Mouse (Mus musculus) gonadal fat pad, adult 2 months (tissue): ENCODE measurements around the gene Wnt4. TPM values are rescaled to one million over a fixed set of nuclear protein-coding genes. Genes with fewer than 3 reads are reported as not detected.

Experiments
- DNase-seq: peaks from one replicate; pipeline ENCODE4 v3.0.0-alpha.2; 2012; ENCODE audit warnings: low read depth
- polyA plus RNA-seq: library from polyadenylated mRNA; depleted of rRNA; stranded (reverse); fragments of >200 nt; gene quantifications from 2 replicates; pipeline ENCODE4 v1.2.3, GENCODE M21; 2012; rRNA removed

Gene Wnt4
- polyA plus RNA-seq, 1 experiment: 5.7 TPM

GRCm38 (mm10) chr4:137306991-137307706 is 29.9 kb downstream of the Wnt4 start:
- no peak for DNase-seq

GRCm38 (mm10) chr4:137308377-137308776 is 31.1 kb downstream of the Wnt4 start:
- DNase-seq: no peak

GRCm38 (mm10) chr4:137313511-137313910 is 36.2 kb downstream of the Wnt4 start:
- no peak for DNase-seq

GRCm38 (mm10) chr4:137314561-137314960 is 37.3 kb downstream of the Wnt4 start:
- DNase-seq: no peak

- no peak for DNase-seq
Observed at GRCm38 (mm10) chr4:137315061-137315460, 37.8 kb downstream of the Wnt4 start.

GRCm38 (mm10) chr4:137316027-137316770 is 38.9 kb downstream of the Wnt4 start:
- DNase-seq: no peak

GRCm38 (mm10) chr4:137324926-137325325 is 47.6 kb downstream of the Wnt4 start:
- DNase-seq: no peak

GRCm38 (mm10) chr4:137326494-137326893 is 49.2 kb downstream of the Wnt4 start:
- no peak for DNase-seq

GRCm38 (mm10) chr4:137332051-137332450 is 54.8 kb downstream of the Wnt4 start:
- no peak for DNase-seq

GRCm38 (mm10) chr4:137336468-137336867 is 59.2 kb downstream of the Wnt4 start:
- no peak for DNase-seq

- no peak for DNase-seq
Observed at GRCm38 (mm10) chr4:137339415-137339814, 62.1 kb downstream of the Wnt4 start.

- no peak for DNase-seq
Observed at GRCm38 (mm10) chr4:137342816-137343215, 65.5 kb downstream of the Wnt4 start.

- DNase-seq: no peak
Observed at GRCm38 (mm10) chr4:137345112-137345511, 67.8 kb downstream of the Wnt4 start.

GRCm38 (mm10) chr4:137345790-137346189 is 68.5 kb downstream of the Wnt4 start:
- DNase-seq: no peak

Other genes with a start within 250 kb of the Wnt4 start
- 5.9 and 6.8 TPM in 2 replicates for gene Zbtb40, start 228.7 kb upstream of the Wnt4 start, polyA plus RNA-seq
- gene Cdc42, start 80.2 kb downstream of the Wnt4 start, polyA plus RNA-seq: 121 and 148 TPM in 2 replicates
- gene Cela3a, start 132.3 kb downstream of the Wnt4 start, polyA plus RNA-seq: not detected in 2 replicates
- 0.60 and 7.9 TPM in 2 replicates for gene Cela3b, start 153.1 kb downstream of the Wnt4 start, polyA plus RNA-seq
- gene 1700013G24Rik, start 175.8 kb downstream of the Wnt4 start, polyA plus RNA-seq: 3.7 and 6.4 TPM in 2 replicates
- gene Hspg2, start 191.3 kb downstream of the Wnt4 start, polyA plus RNA-seq: 49.9 and 64.1 TPM in 2 replicates